Mouse (Mus musculus) limb, embryonic 15.5 days (tissue): ENCODE measurements around the gene Cdhr3. TPM values are rescaled to one million over a fixed set of nuclear protein-coding genes. Genes with fewer than 3 reads are reported as not detected.

Experiments used
- ATAC-seq: fragments of 200-750 bp; cut with Nextera tagmentation; 2 replicates; pipeline ENCODE4 v1.8.0; 2017; ENCODE audit warnings: low read depth, moderate TSS enrichment; ENCODE audit not compliant: insufficient number of reproducible peaks, low FRiP score, low TSS enrichment
- H3K27ac ChIP-seq: fragments of 300-500 bp; sonication (generic); 2 replicates; pipeline ENCODE4 v1.5.1; 2015; ENCODE audit warnings: moderate library complexity, mild to moderate bottlenecking, inconsistent platforms
- H3K27me3 ChIP-seq: fragments of 300-500 bp; sonication (generic); 2 replicates; pipeline ENCODE4 v1.6.1; 2015; ENCODE audit warnings: inconsistent platforms
- H3K36me3 ChIP-seq: fragments of 300-500 bp; sonication (generic); 2 replicates; pipeline ENCODE4 v1.6.1; 2015; ENCODE audit warnings: inconsistent platforms
- H3K4me1 ChIP-seq: fragments of 300-500 bp; sonication (generic); 2 replicates; pipeline ENCODE4 v1.6.1; 2015; ENCODE audit warnings: inconsistent platforms
- H3K4me2 ChIP-seq: fragments of 300-500 bp; sonication (generic); 2 replicates; pipeline ENCODE4 v1.6.1; 2015; ENCODE audit warnings: mild to moderate bottlenecking, inconsistent platforms
- H3K4me3 ChIP-seq: fragments of 300-500 bp; sonication (generic); 2 replicates; pipeline ENCODE4 v1.5.1; 2015; ENCODE audit warnings: mild to moderate bottlenecking, inconsistent platforms
- H3K9ac ChIP-seq: fragments of 300-500 bp; sonication (generic); 2 replicates; pipeline ENCODE4 v1.6.1; 2015; ENCODE audit warnings: inconsistent platforms
- H3K9me3 ChIP-seq: fragments of 300-500 bp; sonication (generic); 2 replicates; pipeline ENCODE4 v1.6.1; 2016; ENCODE audit warnings: inconsistent platforms
- whole genome bisulfite sequencing: fragments of 180-500 bp; shearing (Covaris S2); methylation state at CpG from one replicate; pipeline ENCODE4 v1.1.7; 2015; 5-methylcytosine and 5-hydroxymethylcytosine counted together
- polyA plus RNA-seq: library from polyadenylated mRNA; unstranded; fragments of >200 nt; fragmentation: Nextera tagmentation; extraction: Ambion mirVana; gene quantifications from 2 replicates; pipeline ENCODE4 v1.2.1, GENCODE M21; 2015

The Cdhr3 gene
- polyA plus RNA-seq, 1 experiment from 2014 or later: 0.64 TPM

DNA sequence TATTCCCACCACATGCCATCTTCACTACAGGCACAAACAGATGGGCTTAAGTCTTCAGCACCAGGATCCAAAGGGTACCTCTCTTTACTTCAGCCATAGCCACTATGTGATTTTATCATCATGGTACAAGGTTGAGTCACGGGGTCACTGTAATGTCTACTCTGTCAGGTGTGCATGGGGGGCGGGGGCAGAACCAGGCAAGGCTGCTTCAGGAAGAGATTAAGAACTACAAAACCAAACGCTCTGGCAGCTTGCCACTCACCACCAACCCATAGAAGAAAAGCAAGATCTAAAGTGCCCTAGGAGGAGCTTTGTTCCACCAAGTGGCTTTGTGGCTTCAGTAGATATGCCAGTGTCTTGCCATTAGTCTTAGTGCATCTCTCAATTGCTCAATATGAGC lies 44.3 kb downstream of the Cdhr3 start:
- Histone ChIP-seq H3K4me1 (peaks cover 11% of the 10 kb centered on the region), H3K9ac (no peak overlapping the region), H3K27me3 (no peaks in the 10 kb centered on the region), H3K27ac (no peak overlapping the region), H3K4me2 (no peak overlapping the region), H3K9me3 (no peaks in the 10 kb centered on the region), H3K36me3 (no peaks in the 10 kb centered on the region), H3K4me3 (no peak overlapping the region)
- ATAC-seq: no peak
- 77% methylated on average over 3 of the region's 3 CpGs for WGBS

GRCm38 (mm10) chr12:33046434-33046833 lies 46.2 kb downstream of the Cdhr3 start:
- H3K27me3 ChIP-seq: no peaks in the 10 kb centered on the region
- peaks cover 11% of the 10 kb centered on the region for H3K4me1 ChIP-seq
- H3K9ac ChIP-seq: no peak overlapping the region
- H3K36me3 ChIP-seq: no peaks in the 10 kb centered on the region
- no peak overlapping the region for H3K4me3 ChIP-seq
- ATAC-seq: no peak
- 85% methylated on average over 7 of the region's 7 CpGs for whole genome bisulfite sequencing
- no peaks in the 10 kb centered on the region for H3K9me3 ChIP-seq
- no peak overlapping the region for H3K27ac ChIP-seq
- H3K4me2 ChIP-seq: no peak overlapping the region

- peak overlapping the region; percentile 20; the same call in 1 of the 2 replicates for H3K4me2 ChIP-seq
- H3K4me3 ChIP-seq: no peak overlapping the region
- no peak overlapping the region for H3K9ac ChIP-seq
- WGBS: 42% methylated on average over 16 of the region's 16 CpGs
- no peaks in the 10 kb centered on the region for H3K27me3 ChIP-seq
- H3K4me1 ChIP-seq: peaks cover 11% of the 10 kb centered on the region
- no peaks in the 10 kb centered on the region for H3K9me3 ChIP-seq
- no peaks in the 10 kb centered on the region for H3K36me3 ChIP-seq
- H3K27ac ChIP-seq: no peak overlapping the region
- 0 out of 2 replicates have a peak, but pooled peaks have one; percentile 16 for ATAC-seq
These were observed 46.9 kb downstream of the Cdhr3 start for GRCm38 (mm10) chr12:33045533-33046361.

DNA sequence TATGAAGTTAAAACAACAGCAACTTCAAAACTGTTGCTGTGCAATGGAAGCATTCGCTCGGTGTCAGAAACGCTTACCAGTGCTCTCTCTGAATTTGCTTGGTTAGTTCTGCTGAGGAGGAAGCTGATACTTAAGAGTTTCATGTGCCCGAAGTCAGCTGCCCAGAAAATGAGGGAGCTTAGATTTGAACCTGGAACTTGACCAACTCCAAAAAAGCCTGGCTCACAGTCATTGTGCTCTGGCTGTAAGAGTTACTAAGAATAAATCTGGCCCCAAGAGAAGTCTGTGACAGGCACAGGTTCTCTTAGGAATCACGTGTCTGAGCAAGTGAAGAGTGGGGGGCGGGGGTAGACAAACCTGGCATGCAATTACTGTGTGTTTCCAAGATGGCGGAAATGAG lies 51.2 kb downstream of the Cdhr3 start:
- Histone ChIP-seq H3K27ac (no peak overlapping the region), H3K36me3 (no peaks in the 10 kb centered on the region), H3K27me3 (no peaks in the 10 kb centered on the region), H3K9me3 (no peaks in the 10 kb centered on the region), H3K4me3 (no peak overlapping the region), H3K9ac (no peak overlapping the region), H3K4me1 (peaks cover 11% of the 10 kb centered on the region), H3K4me2 (no peak overlapping the region)
- 77% methylated on average over 7 of the region's 7 CpGs for WGBS
- ATAC-seq: no peak

GRCm38 (mm10) chr12:33040811-33041210 lies 51.9 kb downstream of the Cdhr3 start:
- H3K4me3 ChIP-seq: no peak overlapping the region
- WGBS: 76% methylated on average over 2 of the region's 2 CpGs
- peaks cover 9% of the 10 kb centered on the region for H3K4me1 ChIP-seq
- H3K27ac ChIP-seq: no peak overlapping the region
- no peak for ATAC-seq
- no peaks in the 10 kb centered on the region for H3K9me3 ChIP-seq
- H3K27me3 ChIP-seq: no peaks in the 10 kb centered on the region
- H3K36me3 ChIP-seq: no peaks in the 10 kb centered on the region
- no peak overlapping the region for H3K4me2 ChIP-seq
- no peak overlapping the region for H3K9ac ChIP-seq

DNA sequence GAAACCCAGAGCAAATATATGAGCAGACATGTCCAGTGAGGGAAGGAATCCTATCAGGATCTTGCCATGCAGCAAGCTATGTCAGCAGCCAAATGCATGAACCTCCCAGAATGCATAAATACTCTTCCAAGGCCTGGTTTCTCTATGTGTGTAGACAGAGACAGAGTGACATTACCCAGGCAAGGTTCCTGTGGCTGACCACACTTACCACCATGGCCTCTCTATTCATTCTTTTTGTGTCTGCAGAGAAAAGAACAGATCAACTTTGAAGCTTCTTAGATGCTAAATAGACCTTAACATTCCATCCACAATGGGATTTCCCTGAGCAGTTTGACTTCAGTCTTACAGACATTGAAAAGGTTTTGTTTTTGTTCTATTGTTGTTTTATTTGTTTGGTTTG lies 54.0 kb downstream of the Cdhr3 start:
- Histone ChIP-seq H3K4me1 (peaks cover 18% of the 10 kb centered on the region), H3K36me3 (no peaks in the 10 kb centered on the region), H3K9me3 (no peaks in the 10 kb centered on the region), H3K4me3 (no peak overlapping the region), H3K27me3 (0 out of 2 replicates have a peak, but pooled peaks cover 5% of the 10 kb centered on the region), H3K27ac (no peak overlapping the region), H3K9ac (no peak overlapping the region), H3K4me2 (no peak overlapping the region)
- no peak for ATAC-seq

GRCm38 (mm10) chr12:33035719-33036521 lies 56.8 kb downstream of the Cdhr3 start:
- peak overlapping the region; percentile 57 for H3K27ac ChIP-seq
- no peak overlapping the region for H3K9ac ChIP-seq
- no peaks in the 10 kb centered on the region for H3K36me3 ChIP-seq
- peak overlapping the region; percentile 34 for H3K4me2 ChIP-seq
- peak; percentile 64 for ATAC-seq
- 14% methylated on average over 21 of the region's 21 CpGs for WGBS
- H3K27me3 ChIP-seq: 0 out of 2 replicates have a peak, but pooled peaks cover 5% of the 10 kb centered on the region
- no peaks in the 10 kb centered on the region for H3K9me3 ChIP-seq
- H3K4me3 ChIP-seq: peak overlapping the region; percentile 5; the same call in 1 of the 2 replicates
- H3K4me1 ChIP-seq: peaks cover 24% of the 10 kb centered on the region

- H3K36me3 ChIP-seq: no peaks in the 10 kb centered on the region
- peak overlapping the region; percentile 57 for H3K27ac ChIP-seq
- 0 out of 2 replicates have a peak, but pooled peaks cover 5% of the 10 kb centered on the region for H3K27me3 ChIP-seq
- H3K4me2 ChIP-seq: peak overlapping the region; percentile 34
- peaks cover 27% of the 10 kb centered on the region for H3K4me1 ChIP-seq
- ATAC-seq: no peak
- H3K9me3 ChIP-seq: no peaks in the 10 kb centered on the region
- peak overlapping the region; percentile 5; the same call in 1 of the 2 replicates for H3K4me3 ChIP-seq
- no peak overlapping the region for H3K9ac ChIP-seq
- WGBS: 22% methylated on average over 11 of the region's 11 CpGs
These were observed 57.5 kb downstream of the Cdhr3 start for GRCm38 (mm10) chr12:33035089-33035718.

DNA sequence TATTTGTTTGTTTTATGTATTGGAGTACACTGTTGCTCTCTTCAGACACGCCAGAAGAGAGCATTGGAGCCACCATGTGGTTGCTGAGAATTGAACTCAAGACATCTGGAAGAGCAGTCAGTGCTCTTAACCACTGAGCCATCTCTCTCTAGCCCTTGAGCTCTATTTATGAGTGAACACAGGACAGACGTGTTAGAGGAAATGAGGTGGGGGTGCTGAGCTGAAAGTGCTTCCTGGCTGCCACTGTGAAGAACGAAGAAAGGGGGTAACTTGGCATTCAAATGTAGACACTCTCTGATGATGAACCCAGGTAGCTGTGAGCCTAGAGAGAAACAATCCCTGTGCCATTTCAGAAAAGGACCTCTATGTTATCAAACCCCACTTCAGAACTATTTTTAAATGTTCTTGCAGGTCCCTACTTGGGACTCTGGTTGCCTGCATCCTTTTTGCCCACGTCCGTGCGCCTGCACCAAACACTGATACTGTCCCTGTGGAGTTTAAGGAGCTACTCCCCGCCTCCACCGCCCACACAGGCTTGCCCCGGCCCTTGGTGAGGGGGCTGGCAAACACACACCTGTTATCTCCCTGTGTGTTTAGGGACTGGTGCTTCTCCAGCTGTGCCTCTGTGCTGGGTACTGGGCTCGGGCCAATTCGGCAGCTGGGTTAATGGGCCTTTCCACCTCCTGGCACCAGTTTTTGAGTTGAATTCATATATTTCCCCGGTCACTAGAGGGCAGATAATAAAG lies 58.2 kb downstream of the Cdhr3 start:
- H3K27me3 ChIP-seq: 0 out of 2 replicates have a peak, but pooled peaks cover 5% of the 10 kb centered on the region
- no peak overlapping the region for H3K4me2 ChIP-seq
- H3K9me3 ChIP-seq: no peaks in the 10 kb centered on the region
- no peak overlapping the region for H3K9ac ChIP-seq
- no peak for ATAC-seq
- no peak overlapping the region for H3K4me3 ChIP-seq
- H3K27ac ChIP-seq: no peak overlapping the region
- H3K36me3 ChIP-seq: no peaks in the 10 kb centered on the region
- WGBS: 49% methylated on average over 12 of the region's 12 CpGs
- peaks cover 27% of the 10 kb centered on the region for H3K4me1 ChIP-seq

DNA sequence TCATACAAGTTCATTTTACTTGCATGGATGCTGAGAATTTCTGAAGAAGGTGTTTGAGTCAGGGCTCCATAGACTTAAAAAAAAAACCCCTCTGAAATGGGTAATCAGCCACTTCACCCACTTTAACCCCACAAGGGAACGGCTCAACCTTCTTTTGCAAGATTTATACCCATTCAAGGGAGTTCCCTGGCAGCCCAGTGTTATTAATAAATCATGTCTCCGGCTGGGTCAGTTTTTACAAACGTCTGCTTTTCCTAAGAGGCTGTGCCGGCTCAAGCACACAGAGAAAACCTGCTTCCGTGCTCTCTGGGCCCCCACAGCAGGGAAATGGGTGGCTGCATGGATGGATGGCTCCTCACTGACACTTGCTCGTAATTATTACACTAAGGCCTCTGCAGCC lies 59.5 kb downstream of the Cdhr3 start:
- H3K9ac ChIP-seq: no peak overlapping the region
- H3K27ac ChIP-seq: no peak overlapping the region
- H3K36me3 ChIP-seq: no peaks in the 10 kb centered on the region
- peaks cover 37% of the 10 kb centered on the region for H3K4me1 ChIP-seq
- H3K9me3 ChIP-seq: no peaks in the 10 kb centered on the region
- no peak for ATAC-seq
- 29% methylated on average over 6 of the region's 6 CpGs for WGBS
- H3K27me3 ChIP-seq: 0 out of 2 replicates have a peak, but pooled peaks cover 5% of the 10 kb centered on the region
- no peak overlapping the region for H3K4me3 ChIP-seq
- no peak overlapping the region for H3K4me2 ChIP-seq

DNA sequence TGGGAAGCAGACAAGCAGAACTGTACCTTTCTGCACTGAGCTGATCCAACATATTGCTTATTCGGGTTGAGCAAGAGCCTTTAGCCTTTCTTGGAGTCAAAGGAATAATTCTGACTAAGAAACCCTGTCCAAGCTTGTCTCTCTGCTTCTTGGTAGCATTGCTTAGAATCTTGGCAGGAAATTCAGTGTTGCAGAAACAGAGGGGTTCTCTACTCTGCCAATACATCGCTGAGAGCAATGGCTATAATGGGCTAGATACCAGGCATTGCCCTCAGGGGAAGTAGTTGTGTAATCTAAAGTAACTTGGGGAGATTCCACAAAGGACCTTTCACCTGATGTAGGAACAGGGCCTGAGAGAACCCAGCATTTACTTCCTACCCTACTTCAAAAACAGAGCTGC lies 62.1 kb downstream of the Cdhr3 start:
- ATAC-seq: no peak
- H3K36me3 ChIP-seq: no peaks in the 10 kb centered on the region
- H3K4me1 ChIP-seq: peaks cover 41% of the 10 kb centered on the region
- peak overlapping the region; percentile 54; the same call in 1 of the 2 replicates for H3K27ac ChIP-seq
- 51% methylated on average over 2 of the region's 2 CpGs for WGBS
- no peak overlapping the region for H3K9ac ChIP-seq
- no peak overlapping the region for H3K4me3 ChIP-seq
- H3K27me3 ChIP-seq: 0 out of 2 replicates have a peak, but pooled peaks cover 5% of the 10 kb centered on the region
- H3K9me3 ChIP-seq: no peaks in the 10 kb centered on the region
- no peak overlapping the region for H3K4me2 ChIP-seq
